Mouse (Mus musculus) Patski (cell line): ENCODE results near the gene Mlf2. TPM values are rescaled to one million over a fixed set of nuclear protein-coding genes. Genes with fewer than 3 reads are reported as not detected.

Experiments used
- ATAC-seq: fragments of 100-300 bp; one replicate; pipeline ENCODE4 v1.8.0; 2021
- CTCF ChIA-PET: fragments of 350-600 bp; sonication (Branson Sonifier 250); formaldehyde crosslinking; loops from one replicate; lab custom pipeline; 2022; ENCODE audit warnings: inconsistent platforms; lab: Charles Lee
- POLR2A ChIA-PET: fragments of 350-600 bp; sonication (Branson Sonifier 250); formaldehyde crosslinking; loops from one replicate; lab custom pipeline; 2022; ENCODE audit warnings: antibody characterized with exemption, inconsistent platforms; lab: Charles Lee
- DNase-seq: peaks from one replicate; pipeline ENCODE4 v3.0.0-alpha.2; 2011; ENCODE audit warnings: low read depth, low spot score
- H3K27me3 ChIP-seq: fragments of 371-371 bp; one replicate; pipeline ENCODE4 v1.5.1; 2021
- CTCF ChIP-seq: fragments of 100-300 bp; IDR thresholded peaks from one replicate; pipeline ENCODE4 v1.5.1; 2021
- in situ Hi-C: fragments of 300-500 bp; cut with MboI; formaldehyde crosslinking; loops from 3 replicates; pipeline ENCODE4 v1.11.1; 2018; ENCODE audit warnings: low pct_unique_long_range_greater_than_20kb, mixed read lengths
- polyA plus RNA-seq: library from polyadenylated mRNA; unstranded; gene quantifications from one replicate; pipeline ENCODE4 v1.2.3, GENCODE M21; 2021

The Mlf2 gene
- polyA plus RNA-seq, 1 experiment from 2014 or later, result 442 TPM

GRCm38 (mm10) chr6:124930231-124930630 is 955 bp upstream of the Mlf2 start:
- peak; percentile 1 for ATAC-seq
- in situ Hi-C loops, result no loop called here
- POLR2A ChIA-PET, result interaction anchor here (0.6 to 4.6 kb wide), 6 partner anchors 10 to 66 kb away, joined by 3 to 59 read pairs (median 7); partner anchors contain the start of genes Cops7a and Ptms
- no peak for DNase-seq
- TF ChIP-seq CTCF, result no peak
- CTCF ChIA-PET, result interaction anchor here (1.0 to 8.4 kb wide), 19 partner anchors 9 to 105 kb away, joined by 3 to 86 read pairs (median 5); partner anchors contain the start of gene Cops7a
- H3K27me3 ChIP-seq, result no peaks in the 10 kb centered on the region

DNA sequence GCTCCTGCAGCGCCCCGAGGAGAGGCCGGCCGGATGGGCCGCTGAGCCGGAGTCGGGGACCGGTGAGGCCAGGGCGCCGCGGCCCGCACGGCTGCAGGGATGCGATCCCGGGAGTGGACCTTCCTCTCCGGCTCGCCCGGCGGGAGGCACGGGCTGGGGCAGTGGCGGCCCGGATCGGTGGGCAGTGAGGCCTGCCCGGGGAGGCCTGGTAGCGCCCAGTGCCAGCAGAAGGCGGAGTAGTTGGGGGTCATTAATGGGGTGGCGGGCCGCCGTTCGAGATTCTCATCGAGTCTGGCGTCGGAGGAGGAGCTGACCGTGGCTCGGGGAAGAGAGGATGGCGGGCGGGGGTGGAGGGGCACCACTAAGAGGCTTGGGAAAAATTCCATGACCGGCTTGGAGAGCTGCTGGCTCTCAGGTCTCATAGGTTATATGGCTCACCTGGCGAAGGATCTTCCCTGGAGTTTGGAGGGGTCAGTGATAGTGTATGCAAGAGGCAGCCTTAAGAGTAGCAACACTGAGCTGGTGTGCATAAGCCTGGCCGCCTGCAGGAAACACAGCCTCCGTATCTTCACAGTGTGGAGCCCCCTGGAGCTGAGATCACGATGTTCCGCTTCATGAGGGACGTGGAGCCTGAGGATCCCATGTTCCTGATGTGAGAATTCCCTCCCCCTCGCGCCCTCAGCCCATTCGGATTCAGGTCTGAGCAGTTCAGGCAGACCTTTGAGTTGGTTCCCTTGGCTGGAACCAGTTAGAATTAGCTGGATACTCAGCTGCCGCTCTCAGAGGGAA is 533 bp downstream of the Mlf2 start:
- no peak for DNase-seq
- CTCF ChIA-PET, result interaction anchor here (0.9 to 8.4 kb wide), 8 partner anchors 15 to 103 kb away, joined by 3 to 86 read pairs (median 8); partner anchors contain the start of gene Gpr162

DNA sequence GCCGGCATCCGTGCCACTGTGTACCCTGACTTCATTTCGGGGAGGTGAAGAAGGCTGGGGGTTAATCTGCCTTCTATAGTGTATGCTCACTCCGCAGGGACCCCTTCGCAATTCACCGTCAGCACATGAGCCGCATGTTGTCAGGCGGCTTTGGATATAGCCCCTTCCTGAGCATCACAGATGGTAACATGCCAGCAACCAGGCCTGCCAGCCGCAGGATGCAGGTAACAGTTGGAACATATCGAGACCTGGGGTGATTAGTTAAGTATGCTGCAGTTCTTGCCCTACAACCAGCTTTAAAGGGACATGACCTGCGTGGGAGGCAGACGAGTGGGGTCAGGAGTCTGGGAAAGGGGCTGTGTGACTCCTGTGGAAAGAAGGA is 1.1 kb downstream of the Mlf2 start:
- H3K27me3 ChIP-seq, result no peaks in the 10 kb centered on the region
- TF ChIP-seq CTCF, result no peak
- DNase-seq, result no peak
- ChIA-PET POLR2A (interaction anchor here (0.7 to 4.6 kb wide), 6 partner anchors 12 to 64 kb away, joined by 3 to 59 read pairs (median 4); partner anchors contain the start of gene Pianp), CTCF (interaction anchor here (1.6 to 8.4 kb wide), 4 partner anchors 16 to 76 kb away, joined by 5 to 86 read pairs (median 20); no protein-coding TSS in a partner anchor)
- in situ Hi-C loops, result no loop called here
- ATAC-seq, result no peak

More for the DNA sequence above, 533 bp downstream of the Mlf2 start:
- TF ChIP-seq CTCF, result no peak
- in situ Hi-C loops, result no loop called here
- no peaks in the 10 kb centered on the region for H3K27me3 ChIP-seq
- POLR2A ChIA-PET, result interaction anchor here (0.7 to 4.6 kb wide), 8 partner anchors 11 to 68 kb away, joined by 3 to 59 read pairs (median 4); partner anchors contain the start of genes Cops7a and Pianp
- no peak for ATAC-seq

DNA sequence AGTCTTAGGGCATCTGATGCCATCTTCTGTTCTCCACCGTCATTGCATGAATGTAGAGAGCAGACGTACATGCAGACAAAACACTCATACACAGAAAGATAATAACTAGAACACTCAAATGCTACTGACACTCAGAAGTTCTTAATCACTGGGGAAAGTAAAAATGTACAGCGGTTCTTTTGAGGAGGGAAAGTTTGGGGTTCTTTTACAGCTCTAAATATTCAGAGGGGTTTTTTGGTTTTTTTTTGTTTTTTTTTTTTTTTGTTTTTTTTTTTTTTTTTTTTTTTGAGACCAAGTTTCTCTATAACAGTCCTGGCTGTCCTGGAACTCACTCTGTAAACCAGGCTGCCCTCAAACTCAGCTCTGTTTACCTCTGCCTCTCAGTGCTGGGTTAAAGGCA is 1.9 kb downstream of the Mlf2 start:
- in situ Hi-C loops, result no loop called here
- ChIA-PET POLR2A (interaction anchor here (3.1 to 4.6 kb wide), 2 partner anchors 17 to 29 kb away, joined by 16 to 59 read pairs; no protein-coding TSS in a partner anchor), CTCF (interaction anchor here (8.4 kb wide), 1 partner anchor 28 kb away, joined by 86 read pairs; no protein-coding TSS in a partner anchor)
- no peak for TF ChIP-seq CTCF
- ATAC-seq (no peak), DNase-seq (no peak)
- H3K27me3 ChIP-seq, result no peaks in the 10 kb centered on the region

GRCm38 (mm10) chr6:124934670-124935069 is 3.5 kb downstream of the Mlf2 start:
- no peaks in the 10 kb centered on the region for H3K27me3 ChIP-seq
- CTCF ChIA-PET, result no interaction called here
- in situ Hi-C loops, result no loop called here
- DNase-seq (no peak), ATAC-seq (no peak)
- TF ChIP-seq CTCF, result no peak
- POLR2A ChIA-PET, result interaction anchor here (0.7 to 0.9 kb wide), 3 partner anchors 16 to 195 kb away, joined by 3 read pairs; no protein-coding TSS in a partner anchor

DNA sequence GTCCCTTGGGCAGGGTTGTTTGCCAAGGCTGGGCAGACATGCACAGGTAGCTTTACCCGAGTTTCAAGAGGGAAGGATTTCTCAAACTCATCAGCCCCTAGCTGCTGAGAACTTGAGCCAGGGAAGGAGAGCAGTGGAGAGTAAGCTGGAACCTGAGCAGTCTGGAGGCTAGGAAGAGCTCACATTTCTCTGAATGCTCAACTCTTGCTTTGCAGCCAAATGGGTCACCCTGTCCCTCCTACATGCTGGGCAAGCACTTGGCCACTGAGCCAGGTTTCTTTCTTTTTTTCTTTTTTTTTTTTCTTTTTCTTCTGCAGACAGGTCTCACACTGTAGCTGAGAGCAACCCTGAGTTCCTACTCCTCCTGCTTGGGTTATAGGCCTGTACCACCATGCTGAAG is 5.5 kb downstream of the Mlf2 start:
- no peaks in the 10 kb centered on the region for H3K27me3 ChIP-seq
- in situ Hi-C loops, result no loop called here
- no peak for TF ChIP-seq CTCF
- CTCF ChIA-PET, result interaction anchor here (1.1 to 2.6 kb wide), 3 partner anchors 18 to 33 kb away, joined by 4 to 7 read pairs (median 6); no protein-coding TSS in a partner anchor
- DNase-seq (no peak), ATAC-seq (no peak)
- POLR2A ChIA-PET, result interaction anchor here (0.8 to 0.9 kb wide), 2 partner anchors 11 to 103 kb away, joined by 3 read pairs; partner anchors contain the start of gene Ing4

DNA sequence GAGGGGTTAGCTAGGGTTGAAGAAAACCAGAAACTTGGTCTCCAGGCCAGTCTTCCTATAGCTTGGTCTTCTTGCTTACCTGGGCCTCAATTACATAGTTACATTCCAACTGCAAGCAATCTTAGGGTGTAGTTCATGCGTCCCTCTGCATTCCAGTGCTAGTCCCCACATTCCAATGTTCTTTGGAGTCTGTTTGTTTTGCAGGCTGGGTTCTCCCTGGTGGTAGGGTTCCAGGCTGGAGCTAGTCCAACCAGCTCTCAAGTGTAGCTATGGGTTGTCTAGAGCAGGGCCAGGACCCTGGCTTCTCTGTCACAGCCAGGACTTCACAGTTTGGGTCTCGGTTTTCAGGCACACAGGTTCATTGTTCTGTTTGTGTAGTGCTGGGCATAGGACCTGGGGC is 6.3 kb downstream of the Mlf2 start:
- ChIA-PET POLR2A (interaction anchor here (0.5 to 0.9 kb wide), 2 partner anchors 10 to 27 kb away, joined by 3 read pairs; no protein-coding TSS in a partner anchor), CTCF (interaction anchor here (0.8 to 2.6 kb wide), 4 partner anchors 18 to 33 kb away, joined by 3 to 7 read pairs (median 5); no protein-coding TSS in a partner anchor)
- ATAC-seq (no peak), DNase-seq (no peak)
- no peaks in the 10 kb centered on the region for H3K27me3 ChIP-seq
- in situ Hi-C loops, result no loop called here
- TF ChIP-seq CTCF, result no peak

GRCm38 (mm10) chr6:124938554-124938953 is 7.4 kb downstream of the Mlf2 start:
- no peak for TF ChIP-seq CTCF
- CTCF ChIA-PET, result interaction anchor here (2.1 to 2.6 kb wide), 2 partner anchors 19 to 34 kb away, joined by 6 to 7 read pairs; no protein-coding TSS in a partner anchor
- POLR2A ChIA-PET, result no interaction called here
- H3K27me3 ChIP-seq, result no peaks in the 10 kb centered on the region
- ATAC-seq (no peak), DNase-seq (no peak)
- in situ Hi-C loops, result no loop called here

- TF ChIP-seq CTCF, result no peak
- no peaks in the 10 kb centered on the region for H3K27me3 ChIP-seq
- DNase-seq (no peak), ATAC-seq (no peak)
- CTCF ChIA-PET, result no interaction called here
- in situ Hi-C loops, result no loop called here
- POLR2A ChIA-PET, result no interaction called here
These were observed 10.5 kb downstream of the Mlf2 start for GRCm38 (mm10) chr6:124941679-124942078.

DNA sequence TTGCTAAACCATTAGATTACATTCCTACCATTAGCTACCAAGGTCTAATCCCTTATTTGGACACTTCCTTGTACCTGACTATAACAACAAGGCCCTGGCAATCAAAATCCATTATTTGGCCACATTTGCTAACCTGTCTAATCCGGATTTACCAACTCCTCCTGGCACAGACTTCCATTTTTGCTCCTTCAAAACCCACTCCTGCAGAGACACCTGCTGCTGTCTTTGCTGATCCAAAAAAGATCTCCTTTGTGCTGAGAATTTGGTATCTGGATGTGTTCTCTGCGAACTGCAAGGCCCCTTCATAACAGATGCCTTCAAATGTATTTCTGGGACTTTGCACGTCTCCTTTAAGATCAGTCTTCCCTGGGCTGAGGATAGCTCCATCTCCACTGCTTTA is 12.3 kb downstream of the Mlf2 start:
- CTCF ChIA-PET, result no interaction called here
- DNase-seq, result no peak
- no peak for TF ChIP-seq CTCF
- POLR2A ChIA-PET, result no interaction called here
- in situ Hi-C loops, result no loop called here
- ATAC-seq, result no peak
- H3K27me3 ChIP-seq, result no peaks in the 10 kb centered on the region
